Mouse (Mus musculus) forebrain, postnatal 0 days (tissue): ENCODE data around the gene LTO1. TPM values are rescaled to one million over a fixed set of nuclear protein-coding genes. Genes with fewer than 3 reads are reported as not detected.
A peak's percentile ranks its signal among the peaks of the same experiment; 100 is the strongest.

Source experiments
- ATAC-seq: fragments of 200-750 bp; cut with Nextera tagmentation; 2 replicates; pipeline ENCODE4 v1.8.0; 2017; ENCODE audit warnings: mild to moderate bottlenecking, moderate library complexity
- DNase-seq: peaks from one replicate; pipeline ENCODE4 v3.0.0-alpha.2; 2015
- H3K27ac ChIP-seq: fragments of 300-500 bp; sonication (generic); 2 replicates; pipeline ENCODE4 v1.5.1; 2014; ENCODE audit warnings: low read depth, mild to moderate bottlenecking, antibody characterized with exemption, low read length, moderate library complexity, mixed read lengths
- H3K27me3 ChIP-seq: fragments of 300-500 bp; sonication (generic); 2 replicates; pipeline ENCODE4 v1.6.1; 2014; ENCODE audit warnings: mild to moderate bottlenecking, low read length, mixed read lengths; ENCODE audit not compliant: insufficient read depth
- H3K36me3 ChIP-seq: fragments of 300-500 bp; sonication (generic); 2 replicates; pipeline ENCODE4 v1.6.1; 2014; ENCODE audit warnings: mild to moderate bottlenecking, moderate library complexity; ENCODE audit not compliant: insufficient read depth
- H3K4me1 ChIP-seq: fragments of 300-500 bp; sonication (generic); 2 replicates; pipeline ENCODE4 v1.6.1; 2014; ENCODE audit warnings: antibody characterized with exemption; ENCODE audit not compliant: insufficient read depth
- H3K4me2 ChIP-seq: fragments of 300-500 bp; sonication (generic); 2 replicates; pipeline ENCODE4 v1.6.1; 2014; ENCODE audit warnings: low read depth, mild to moderate bottlenecking, moderate library complexity
- H3K4me3 ChIP-seq: fragments of 300-500 bp; sonication (generic); 2 replicates; pipeline ENCODE4 v1.5.1; 2014; ENCODE audit warnings: low read depth, low read length, mixed read lengths
- H3K9ac ChIP-seq: fragments of 300-500 bp; sonication (generic); 2 replicates; pipeline ENCODE4 v1.6.1; 2014; ENCODE audit warnings: mild to moderate bottlenecking
- H3K9me3 ChIP-seq: fragments of 300-500 bp; sonication (generic); 2 replicates; pipeline ENCODE4 v1.6.1; 2016; ENCODE audit warnings: low read length
- CTCF ChIP-seq: sonication (generic); IDR thresholded peaks from 2 replicates; pipeline ENCODE4 v1.5.1; 2016; ENCODE audit warnings: antibody characterized with exemption, control low read depth, low read depth
- WGBS: fragments of 180-500 bp; shearing (Covaris S2); extraction: QIAGEN DNeasy Blood & Tissue Kit; methylation state at CpG from one replicate; pipeline ENCODE4 v1.1.7; 2014; 5-methylcytosine and 5-hydroxymethylcytosine counted together
- polyA plus RNA-seq: library from polyadenylated mRNA; unstranded; fragments of >200 nt; fragmentation: Nextera tagmentation; extraction: Ambion mirVana; gene quantifications from 2 replicates; pipeline ENCODE4 v1.2.1, GENCODE M21; 2015
- total RNA-seq: library from RNA; depleted of rRNA; stranded (reverse); fragments of >200 nt; gene quantifications from 2 replicates; pipeline ENCODE4 v1.2.3, GENCODE M21; 2014

Gene LTO1
- total and polyA plus RNA-seq, 2 experiments from 2014 or later, result 17.6 to 21.7 TPM

DNA sequence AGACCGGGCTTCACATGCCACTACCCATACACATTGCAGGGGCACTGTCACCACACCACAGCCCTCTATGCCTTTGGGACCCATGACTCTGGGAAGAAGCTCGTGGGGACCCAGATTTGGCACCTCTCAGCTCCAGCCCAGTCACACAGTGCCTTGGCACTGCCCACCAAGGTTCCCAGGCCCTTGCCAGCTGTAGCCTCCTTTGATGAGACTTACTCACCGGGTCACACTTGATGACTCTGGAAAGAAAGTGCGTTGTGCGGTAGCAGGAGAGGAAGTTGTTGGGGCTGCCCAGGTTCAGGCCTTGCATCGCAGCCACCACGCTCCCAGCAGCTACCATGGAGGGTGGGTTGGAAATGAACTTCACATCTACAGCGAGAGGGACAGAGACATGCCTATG, 18.9 kb downstream of the LTO1 start:
- Histone ChIP-seq H3K9ac (no peak overlapping the region), H3K4me3 (no peak overlapping the region), H3K9me3 (no peaks in the 10 kb centered on the region), H3K4me1 (peaks cover 10% of the 10 kb centered on the region), H3K4me2 (no peak overlapping the region), H3K27me3 (peaks cover 8% of the 10 kb centered on the region; the same call in 1 of the 2 replicates), H3K27ac (no peak overlapping the region), H3K36me3 (peaks cover 7% of the 10 kb centered on the region; the same call in 1 of the 2 replicates)
- no peak for TF ChIP-seq CTCF
- 92% methylated on average over 8 of the region's 8 CpGs for WGBS
- ATAC-seq (no peak), DNase-seq (no peak)

DNA sequence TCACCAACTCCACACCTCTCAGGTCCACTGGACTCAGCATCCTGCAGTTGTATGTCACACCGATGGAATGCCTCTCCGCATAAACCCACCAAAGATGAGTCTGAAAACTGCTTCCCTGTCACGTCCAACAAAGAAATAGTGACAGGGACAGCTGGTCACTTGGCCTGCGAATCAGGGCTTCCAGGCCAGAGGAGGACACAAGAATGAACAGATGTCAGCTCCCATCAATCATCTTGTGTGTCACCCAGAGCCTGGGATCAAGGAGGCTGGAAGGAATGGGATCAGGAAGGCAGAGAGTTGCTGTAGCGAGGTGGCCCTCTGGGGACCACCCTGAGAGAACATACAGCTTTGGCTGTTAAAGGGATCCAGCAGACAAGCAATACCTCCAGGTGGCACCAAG, 20.0 kb downstream of the LTO1 start:
- H3K4me2 ChIP-seq, result no peak overlapping the region
- H3K4me3 ChIP-seq, result no peak overlapping the region
- no peak overlapping the region for H3K27ac ChIP-seq
- H3K9ac ChIP-seq, result no peak overlapping the region
- ATAC-seq (no peak), DNase-seq (no peak)
- peaks cover 15% of the 10 kb centered on the region for H3K4me1 ChIP-seq
- no peaks in the 10 kb centered on the region for H3K9me3 ChIP-seq
- WGBS, result 80% methylated on average over 5 of the region's 5 CpGs
- TF ChIP-seq CTCF, result no peak
- H3K36me3 ChIP-seq, result 0 out of 2 replicates have a peak, but pooled peaks cover 3% of the 10 kb centered on the region
- peaks cover 15% of the 10 kb centered on the region; the same call in 1 of the 2 replicates for H3K27me3 ChIP-seq

DNA sequence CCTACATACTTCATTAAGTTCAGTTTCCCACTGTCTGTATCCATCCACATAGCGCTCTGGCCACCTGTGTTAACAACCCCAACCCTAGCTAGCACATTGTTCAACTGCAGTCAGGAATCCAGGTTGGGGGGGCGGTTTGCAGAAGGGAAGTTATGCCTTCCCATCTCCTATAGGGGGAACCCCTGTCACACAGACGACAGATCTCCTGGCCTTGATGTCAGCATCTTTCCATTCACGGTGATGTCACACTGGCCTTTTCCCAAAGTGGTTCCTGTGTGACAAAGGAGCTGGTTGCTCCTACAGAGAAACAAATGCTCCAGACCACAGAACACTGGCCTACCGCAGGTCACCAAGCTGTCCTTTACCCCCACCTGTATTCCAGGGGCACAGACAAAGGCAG, 20.7 kb downstream of the LTO1 start:
- 44% methylated on average over 5 of the region's 5 CpGs for WGBS
- H3K4me2 ChIP-seq, result no peak overlapping the region
- no peak overlapping the region for H3K4me3 ChIP-seq
- peaks cover 20% of the 10 kb centered on the region; the same call in 1 of the 2 replicates for H3K27me3 ChIP-seq
- H3K36me3 ChIP-seq, result no peaks in the 10 kb centered on the region
- DNase-seq, result peak; percentile 71
- 0 out of 2 replicates have a peak overlapping the region, but pooled peaks have one; percentile 14 for H3K9ac ChIP-seq
- ATAC-seq, result peak; percentile 23
- peaks cover 15% of the 10 kb centered on the region for H3K4me1 ChIP-seq
- no peaks in the 10 kb centered on the region for H3K9me3 ChIP-seq
- peak; percentile 71 for TF ChIP-seq CTCF
- no peak overlapping the region for H3K27ac ChIP-seq

DNA sequence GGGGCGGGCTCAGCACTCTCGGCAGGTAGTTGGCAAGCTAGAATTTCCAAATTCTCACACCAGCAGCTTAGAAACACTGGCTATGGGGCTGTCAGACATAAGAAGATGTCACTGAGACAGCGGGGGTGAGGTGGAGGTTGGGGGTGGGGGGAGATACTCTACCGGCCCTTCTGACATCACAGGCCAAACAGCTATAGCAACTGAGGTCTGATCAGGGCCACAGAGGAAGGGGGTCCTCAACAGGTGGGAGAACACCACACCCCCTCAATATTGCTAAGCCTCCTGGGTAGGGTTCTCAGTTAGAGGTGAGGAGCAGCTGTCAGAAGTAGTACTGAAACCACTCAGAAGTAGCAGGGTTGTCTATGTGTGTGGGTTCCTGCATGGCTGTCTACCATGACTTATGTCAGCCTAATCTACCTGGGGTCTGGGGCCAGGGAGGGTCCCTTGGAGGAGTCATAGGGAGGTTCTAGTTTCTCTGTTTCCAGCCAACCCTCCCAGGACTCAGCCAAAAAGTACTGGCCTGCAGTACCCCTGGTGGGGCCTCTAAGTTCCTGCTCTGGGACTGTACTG, 21.5 kb downstream of the LTO1 start:
- peaks cover 21% of the 10 kb centered on the region for H3K4me1 ChIP-seq
- H3K9ac ChIP-seq, result no peak overlapping the region
- no peak overlapping the region for H3K4me3 ChIP-seq
- no peak overlapping the region for H3K27ac ChIP-seq
- ATAC-seq (no peak), DNase-seq (no peak)
- peaks cover 28% of the 10 kb centered on the region for H3K27me3 ChIP-seq
- no peaks in the 10 kb centered on the region for H3K9me3 ChIP-seq
- WGBS, result 78% methylated on average over 4 of the region's 4 CpGs
- no peak overlapping the region for H3K4me2 ChIP-seq
- no peak for TF ChIP-seq CTCF
- H3K36me3 ChIP-seq, result no peaks in the 10 kb centered on the region

DNA sequence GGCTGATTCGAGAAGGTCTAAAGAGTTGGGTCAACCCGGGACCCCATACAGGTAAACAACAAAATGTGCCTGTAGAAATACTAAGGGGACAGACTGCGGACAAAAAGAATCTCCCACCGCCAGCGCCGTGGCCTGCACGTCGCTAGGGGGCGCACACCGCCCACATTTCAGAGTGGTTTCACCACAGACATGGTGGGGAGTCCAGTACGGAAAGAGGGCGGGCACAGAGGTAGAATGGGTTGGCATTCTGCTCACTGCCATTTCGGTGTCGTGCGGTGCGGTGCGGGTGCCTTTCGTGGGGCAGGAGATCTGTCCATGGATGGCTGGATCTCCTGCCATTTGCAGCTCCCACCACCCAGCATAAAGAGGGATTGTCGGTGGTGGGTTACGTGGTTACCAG, 22.6 kb downstream of the LTO1 start:
- TF ChIP-seq CTCF, result peak; percentile 99
- H3K9me3 ChIP-seq, result no peaks in the 10 kb centered on the region
- H3K4me1 ChIP-seq, result peaks cover 27% of the 10 kb centered on the region
- ATAC-seq (peak; percentile 72), DNase-seq (peak; percentile 91)
- H3K36me3 ChIP-seq, result no peaks in the 10 kb centered on the region
- H3K9ac ChIP-seq, result peak overlapping the region; percentile 52
- no peak overlapping the region for H3K27ac ChIP-seq
- H3K4me3 ChIP-seq, result peak overlapping the region; percentile 44
- 3% methylated on average over 20 of the region's 20 CpGs for WGBS
- H3K27me3 ChIP-seq, result peaks cover 39% of the 10 kb centered on the region
- H3K4me2 ChIP-seq, result peak overlapping the region; percentile 87

DNA sequence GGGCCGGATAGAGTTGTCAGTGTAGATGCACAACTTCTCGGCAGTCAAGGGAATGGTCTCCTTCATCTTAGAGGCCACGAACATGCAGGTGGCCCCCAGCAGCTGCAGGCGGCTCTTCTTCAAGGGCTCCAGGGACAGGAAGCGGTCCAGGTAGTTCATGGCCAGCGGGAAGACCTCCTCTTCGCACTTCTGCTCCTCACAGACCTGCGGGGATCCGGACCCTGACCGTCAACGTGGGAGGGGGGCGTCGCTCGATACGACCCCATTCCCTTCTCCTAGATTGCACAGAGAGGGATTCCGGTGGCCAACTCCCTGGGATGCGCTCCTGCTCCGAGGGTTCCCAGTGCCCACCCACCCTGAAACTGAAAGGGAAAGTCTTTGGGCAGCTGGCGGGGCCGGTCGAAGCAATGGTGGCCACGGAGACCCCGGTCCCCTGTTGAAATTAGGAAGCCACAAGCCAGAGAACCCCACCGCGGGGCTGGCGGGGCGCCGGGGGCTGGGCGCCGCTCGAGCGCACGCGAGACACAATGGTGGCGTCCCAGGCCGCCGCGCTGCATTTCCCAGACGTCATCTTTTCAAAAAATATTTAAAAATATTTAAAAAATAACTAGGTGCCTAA, 23.1 kb downstream of the LTO1 start:
- Histone ChIP-seq H3K27me3 (peaks cover 44% of the 10 kb centered on the region), H3K4me3 (peak overlapping the region; percentile 44), H3K36me3 (no peaks in the 10 kb centered on the region), H3K9me3 (no peaks in the 10 kb centered on the region), H3K4me1 (peaks cover 32% of the 10 kb centered on the region), H3K9ac (peak overlapping the region; percentile 52), H3K4me2 (peak overlapping the region; percentile 87), H3K27ac (no peak overlapping the region)
- TF ChIP-seq CTCF, result no peak
- under 1% methylated on average over 39 of the region's 39 CpGs for WGBS
- DNase-seq, result peak; percentile 18
- ATAC-seq, result no peak

DNA sequence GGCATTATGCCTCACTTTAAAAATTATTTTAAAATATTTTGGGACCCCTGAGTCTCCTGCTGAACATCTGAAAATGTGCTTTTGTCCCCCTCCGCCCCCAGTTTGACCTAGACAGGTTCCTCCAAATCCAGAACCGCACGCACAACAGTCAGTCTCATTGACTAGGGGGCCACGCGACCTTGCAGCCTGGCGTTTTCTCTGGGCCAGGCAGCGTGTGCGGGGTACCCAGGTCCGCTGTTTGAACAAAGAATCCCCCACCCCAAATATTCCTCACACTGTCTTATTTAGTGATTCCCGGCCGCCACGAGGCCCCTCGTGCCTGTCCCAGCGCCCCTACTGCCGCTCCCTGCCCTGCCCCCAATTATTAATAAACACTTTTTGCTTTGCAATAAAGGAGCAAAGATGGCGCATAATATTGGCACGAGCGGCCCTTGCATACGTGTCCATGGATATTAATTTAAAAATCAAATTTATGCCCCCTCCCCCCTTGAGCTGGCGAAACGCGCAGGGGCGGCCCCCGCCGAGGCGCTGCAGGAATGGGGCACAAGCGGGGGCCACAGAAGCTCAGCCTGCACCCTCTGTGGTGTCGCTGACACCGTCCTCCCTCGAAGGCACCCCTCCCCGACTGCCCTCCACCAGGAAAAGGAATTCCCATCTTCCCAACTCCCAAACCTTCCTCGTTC, 23.9 kb downstream of the LTO1 start:
- DNase-seq (no peak), ATAC-seq (no peak)
- Histone ChIP-seq H3K9me3 (no peaks in the 10 kb centered on the region), H3K4me2 (peak overlapping the region; percentile 87), H3K36me3 (no peaks in the 10 kb centered on the region), H3K27ac (peak overlapping the region; percentile 16; the same call in 1 of the 2 replicates), H3K27me3 (peaks cover 51% of the 10 kb centered on the region), H3K9ac (peak overlapping the region; percentile 52), H3K4me1 (peaks cover 38% of the 10 kb centered on the region), H3K4me3 (peak overlapping the region; percentile 44)
- WGBS, result under 1% methylated on average over 31 of the region's 32 CpGs
- TF ChIP-seq CTCF, result no peak
